Mouse (Mus musculus): ENCODE measurements around the gene B3gat3. TPM values are rescaled to one million over a fixed set of nuclear protein-coding genes. Genes with fewer than 3 reads are reported as not detected.
A peak's percentile ranks its signal among the peaks of the same experiment; 100 is the strongest.
"Not testable (repeated sequence)": the region's sequence is repeated elsewhere in the genome, so short reads cannot be mapped to it uniquely, and the experiment has no call there.

Gene B3gat3
- polyA plus RNA-seq, 1 experiment from 2014 or later, result 37.2 TPM

DNA sequence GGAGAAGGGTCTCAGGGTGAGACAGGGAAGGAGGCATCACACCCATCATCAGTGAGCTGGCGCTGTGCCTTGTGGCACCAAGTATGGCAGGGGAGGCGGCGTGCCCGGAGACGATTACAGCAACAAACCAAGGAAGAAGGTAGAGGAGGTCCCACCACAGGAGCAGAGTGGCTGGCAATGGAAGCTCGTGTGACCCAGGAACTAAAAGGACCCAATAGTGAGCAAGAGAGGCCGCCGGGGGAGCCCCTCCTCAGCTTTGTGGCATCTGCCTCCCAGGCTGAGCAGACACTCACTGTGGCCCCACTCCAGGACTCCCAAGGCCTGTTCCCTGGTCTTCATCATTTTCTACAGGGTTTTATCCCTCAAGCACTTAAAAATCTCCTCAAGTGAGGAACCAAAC lies 45.6 kb downstream of the B3gat3 start:
- Histone ChIP-seq H3K9ac (ENCODE audit: low read length) (peak overlapping the region; percentile 74), H3K36me3 (ENCODE audit: control insufficient read depth, insufficient read depth, low read length) (peaks cover 25% of the 10 kb centered on the region), H3K27me3 (ENCODE audit: control insufficient read depth, insufficient read depth, low read length) (no peaks in the 10 kb centered on the region), H3K4me1 (ENCODE audit: control insufficient read depth, insufficient read depth, low read length) (peaks cover 13% of the 10 kb centered on the region), H3K9me3 (replicated peaks; ENCODE audit: control insufficient read depth, low read length) (no peaks in the 10 kb centered on the region), H3K27ac (ENCODE audit: low read length) (peak overlapping the region; percentile 92), H3K4me2 (ENCODE audit: low read depth, low read length) (peak overlapping the region; percentile 66), H3K4me3 (replicated peaks; ENCODE audit: low read length) (peak overlapping the region; percentile 54)
- ATAC-seq (ENCODE audit: insufficient read depth, low FRiP score), result no peak
- WGBS, result 76% methylated on average over 8 of the region's 8 CpGs

DNA sequence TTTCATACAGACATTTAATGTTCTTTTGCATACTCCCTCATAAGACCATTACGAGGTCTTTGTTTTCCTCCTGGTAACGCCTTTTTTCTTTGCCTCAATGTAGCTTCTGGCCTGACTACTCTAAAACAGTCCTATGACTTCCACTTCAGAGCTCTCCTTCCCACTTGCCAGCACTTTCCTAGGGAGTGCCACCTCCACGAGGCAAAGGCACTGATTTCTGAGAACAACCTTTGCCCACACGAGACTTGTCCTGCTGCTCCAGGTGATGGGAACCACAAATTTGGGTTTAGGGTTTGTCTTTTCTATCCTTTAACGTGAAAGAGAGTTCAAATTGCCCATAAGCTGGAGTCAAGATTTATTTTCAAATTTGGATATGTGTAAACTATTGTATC lies 46.0 kb downstream of the B3gat3 start:
- Histone ChIP-seq H3K9ac (ENCODE audit: low read length) (peak overlapping the region; percentile 74), H3K27ac (ENCODE audit: low read length) (peak overlapping the region; percentile 92), H3K27me3 (ENCODE audit: control insufficient read depth, insufficient read depth, low read length) (no peaks in the 10 kb centered on the region), H3K36me3 (ENCODE audit: control insufficient read depth, insufficient read depth, low read length) (peaks cover 29% of the 10 kb centered on the region), H3K4me3 (replicated peaks; ENCODE audit: low read length) (peak overlapping the region; percentile 54), H3K4me1 (ENCODE audit: control insufficient read depth, insufficient read depth, low read length) (peaks cover 13% of the 10 kb centered on the region), H3K9me3 (replicated peaks; ENCODE audit: control insufficient read depth, low read length) (no peaks in the 10 kb centered on the region), H3K4me2 (ENCODE audit: low read depth, low read length) (peak overlapping the region; percentile 66)
- no peak for ATAC-seq (ENCODE audit: insufficient read depth, low FRiP score)
- 29% methylated on average over 5 of the region's 5 CpGs for WGBS

DNA sequence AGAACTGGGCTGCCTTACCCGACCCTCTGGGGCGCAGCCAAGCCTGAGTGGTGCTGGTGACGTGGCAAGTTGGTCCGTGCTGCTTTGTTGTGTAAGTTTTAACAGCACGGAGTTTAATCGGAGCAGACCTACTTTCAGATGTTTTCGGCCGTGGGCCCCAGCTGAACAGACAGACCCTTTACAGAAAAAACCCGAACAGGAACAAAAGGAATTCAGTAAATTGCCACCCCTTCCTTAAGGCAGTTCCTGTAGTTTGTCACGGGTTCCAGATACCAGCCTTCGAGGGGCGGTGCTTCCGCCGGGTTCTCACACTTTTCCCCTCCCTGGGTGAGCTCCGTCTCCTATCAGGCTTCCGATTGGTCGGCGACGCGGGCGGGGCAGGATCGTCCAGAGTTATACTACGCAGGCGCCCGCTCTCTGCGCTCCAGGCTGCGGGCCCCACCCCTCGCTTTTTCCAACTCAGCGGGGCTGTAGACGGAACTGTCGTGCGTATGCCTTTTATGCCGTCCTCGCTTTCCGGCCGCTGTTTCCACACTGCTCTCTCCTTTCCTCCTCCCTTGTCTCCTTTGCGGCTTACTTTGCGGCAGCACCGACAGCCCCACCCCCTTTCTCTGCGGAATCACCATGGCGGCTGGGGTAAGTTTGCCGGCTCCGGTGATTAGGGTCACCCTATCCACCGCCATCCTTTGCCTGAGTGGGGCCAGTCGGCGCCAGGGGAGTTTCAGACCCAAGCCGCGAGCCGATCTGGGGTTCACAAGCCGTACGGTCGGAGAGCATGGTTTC lies 46.6 kb downstream of the B3gat3 start, which contains the start of gene Eef1g:
TSS of gene Eef1g (plus strand) at position 452 of the 783 bp plus-strand sequence.
- peak within 1 kb of the TSS; percentile 92 for H3K27ac ChIP-seq (ENCODE audit: low read length)
- peaks cover 13% of the 10 kb centered on the region for H3K4me1 ChIP-seq (ENCODE audit: control insufficient read depth, insufficient read depth, low read length)
- no peaks in the 10 kb centered on the region for H3K27me3 ChIP-seq (ENCODE audit: control insufficient read depth, insufficient read depth, low read length)
- under 1% methylated on average over 52 of the region's 52 CpGs for WGBS
- peak; percentile 99 for ATAC-seq (ENCODE audit: insufficient read depth, low FRiP score)
- H3K4me3 ChIP-seq (replicated peaks; ENCODE audit: low read length), result peak within 1 kb of the TSS; percentile 73
- peak within 1 kb of the TSS; percentile 83 for H3K9ac ChIP-seq (ENCODE audit: low read length)
- peak within 1 kb of the TSS; percentile 66 for H3K4me2 ChIP-seq (ENCODE audit: low read depth, low read length)
- peaks cover 30% of the 10 kb centered on the region for H3K36me3 ChIP-seq (ENCODE audit: control insufficient read depth, insufficient read depth, low read length)
- H3K9me3 ChIP-seq (replicated peaks; ENCODE audit: control insufficient read depth, low read length), result no peaks in the 10 kb centered on the region

DNA sequence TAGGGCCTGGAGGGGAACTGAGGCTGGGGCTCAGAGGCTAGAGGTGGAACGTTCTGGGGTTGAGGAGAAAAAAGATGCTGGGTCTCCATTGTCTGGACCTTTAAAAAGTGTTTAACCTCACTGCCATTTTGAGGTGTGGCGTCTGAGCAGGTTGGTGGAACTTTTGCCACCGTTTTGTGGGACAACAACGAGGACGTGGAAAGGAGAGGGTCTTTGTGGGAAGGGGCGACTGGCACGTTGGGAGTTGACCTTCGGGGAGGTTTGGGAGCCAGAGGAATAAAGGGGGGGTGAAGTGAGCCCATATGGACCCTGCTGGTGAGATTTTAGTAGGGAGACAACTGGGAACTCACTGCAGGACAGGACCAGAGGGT lies 47.2 kb downstream of the B3gat3 start:
- peak overlapping the region; percentile 83 for H3K9ac ChIP-seq (ENCODE audit: low read length)
- under 1% methylated on average over 8 of the region's 8 CpGs for WGBS
- ATAC-seq (ENCODE audit: insufficient read depth, low FRiP score), result no peak
- H3K4me1 ChIP-seq (ENCODE audit: control insufficient read depth, insufficient read depth, low read length), result peaks cover 13% of the 10 kb centered on the region
- no peaks in the 10 kb centered on the region for H3K27me3 ChIP-seq (ENCODE audit: control insufficient read depth, insufficient read depth, low read length)
- peak overlapping the region; percentile 82 for H3K27ac ChIP-seq (ENCODE audit: low read length)
- no peaks in the 10 kb centered on the region for H3K9me3 ChIP-seq (replicated peaks; ENCODE audit: control insufficient read depth, low read length)
- peaks cover 33% of the 10 kb centered on the region for H3K36me3 ChIP-seq (ENCODE audit: control insufficient read depth, insufficient read depth, low read length)
- H3K4me3 ChIP-seq (replicated peaks; ENCODE audit: low read length), result peak overlapping the region; percentile 73
- peak overlapping the region; percentile 60 for H3K4me2 ChIP-seq (ENCODE audit: low read depth, low read length)

DNA sequence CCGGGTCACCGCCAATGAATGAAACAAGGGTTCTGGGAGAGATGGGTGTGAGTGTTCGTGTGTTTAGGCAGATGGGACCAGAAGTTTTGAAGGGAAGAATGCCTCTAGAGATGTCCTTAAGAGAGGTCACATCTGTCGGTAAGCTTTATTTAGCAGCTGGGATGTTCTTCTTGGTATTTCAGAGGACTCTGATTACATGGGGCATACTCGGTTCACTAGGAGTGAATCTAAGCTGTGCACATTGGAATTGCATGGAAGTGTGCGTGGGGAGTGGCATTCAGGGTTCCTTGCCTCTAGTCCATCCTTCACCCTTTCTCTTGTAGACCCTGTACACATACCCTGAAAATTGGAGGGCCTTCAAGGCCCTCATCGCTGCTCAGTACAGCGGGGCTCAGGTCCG lies 47.7 kb downstream of the B3gat3 start:
- Histone ChIP-seq H3K9ac (ENCODE audit: low read length) (peak overlapping the region; percentile 83), H3K27ac (ENCODE audit: low read length) (0 out of 2 replicates have a peak overlapping the region, but pooled peaks have one; percentile 9), H3K4me2 (ENCODE audit: low read depth, low read length) (peak overlapping the region; percentile 60), H3K4me1 (ENCODE audit: control insufficient read depth, insufficient read depth, low read length) (peaks cover 13% of the 10 kb centered on the region), H3K36me3 (ENCODE audit: control insufficient read depth, insufficient read depth, low read length) (peaks cover 33% of the 10 kb centered on the region), H3K27me3 (ENCODE audit: control insufficient read depth, insufficient read depth, low read length) (no peaks in the 10 kb centered on the region), H3K4me3 (replicated peaks; ENCODE audit: low read length) (peak overlapping the region; percentile 73), H3K9me3 (replicated peaks; ENCODE audit: control insufficient read depth, low read length) (no peaks in the 10 kb centered on the region)
- no peak for ATAC-seq (ENCODE audit: insufficient read depth, low FRiP score)
- 7% methylated on average over 9 of the region's 9 CpGs for WGBS

DNA sequence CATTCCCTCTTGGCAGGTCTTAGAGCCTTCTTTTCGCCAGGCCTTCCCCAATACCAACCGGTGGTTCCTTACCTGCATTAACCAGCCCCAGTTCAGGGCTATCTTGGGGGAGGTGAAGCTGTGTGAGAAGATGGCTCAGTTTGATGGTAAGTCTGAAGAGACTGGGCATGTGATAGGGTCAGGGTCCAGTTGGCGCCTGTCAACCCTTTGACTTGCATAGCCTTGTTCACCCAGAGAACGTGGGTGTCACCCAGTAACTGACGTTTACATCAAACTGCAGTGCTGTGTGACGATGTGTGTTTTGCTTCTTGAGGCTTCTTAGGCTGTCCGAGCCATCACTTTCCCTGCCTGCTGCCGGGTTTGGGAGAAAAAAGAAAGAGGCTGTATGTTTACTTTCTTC lies 52.3 kb downstream of the B3gat3 start:
- H3K27ac ChIP-seq (ENCODE audit: low read length); H3K4me3 ChIP-seq (replicated peaks; ENCODE audit: low read length); H3K27me3 ChIP-seq (ENCODE audit: control insufficient read depth, insufficient read depth, low read length); H3K9ac ChIP-seq (ENCODE audit: low read length); ATAC-seq (ENCODE audit: insufficient read depth, low FRiP score); H3K9me3 ChIP-seq (replicated peaks; ENCODE audit: control insufficient read depth, low read length); H3K4me2 ChIP-seq (ENCODE audit: low read depth, low read length): not testable (repeated sequence)
- Histone ChIP-seq H3K36me3 (ENCODE audit: control insufficient read depth, insufficient read depth, low read length) (peaks cover 38% of the 10 kb centered on the region), H3K4me1 (ENCODE audit: control insufficient read depth, insufficient read depth, low read length) (peaks cover 10% of the 10 kb centered on the region; the same call in 1 of the 2 replicates)
- WGBS, result 75% methylated on average over 8 of the region's 8 CpGs

DNA sequence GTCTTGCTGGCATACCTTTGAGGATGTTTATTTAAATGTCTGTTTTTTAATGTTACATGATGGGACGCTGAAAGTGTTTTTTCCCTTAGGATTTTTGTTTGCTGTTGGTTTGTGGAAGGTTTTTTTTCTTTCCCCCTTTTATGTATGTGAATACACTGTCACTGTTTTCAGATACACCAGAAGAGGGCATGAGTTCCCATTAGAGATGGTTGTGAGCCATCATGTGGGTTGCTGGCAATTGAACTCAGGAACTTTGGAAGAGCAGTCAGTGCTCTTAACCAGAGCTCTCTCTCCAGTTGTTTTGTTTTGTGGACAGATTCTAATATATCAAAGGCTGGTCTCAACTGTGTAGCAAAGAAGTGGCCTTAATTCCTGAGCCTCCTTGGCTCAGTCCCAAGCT lies 54.5 kb downstream of the B3gat3 start:
- Histone ChIP-seq H3K9ac (ENCODE audit: low read length) (no peak overlapping the region), H3K9me3 (replicated peaks; ENCODE audit: control insufficient read depth, low read length) (no peaks in the 10 kb centered on the region), H3K27ac (ENCODE audit: low read length) (no peak overlapping the region), H3K4me3 (replicated peaks; ENCODE audit: low read length) (no peak overlapping the region), H3K4me2 (ENCODE audit: low read depth, low read length) (no peak overlapping the region), H3K4me1 (ENCODE audit: control insufficient read depth, insufficient read depth, low read length) (peaks cover 4% of the 10 kb centered on the region; the same call in 1 of the 2 replicates), H3K36me3 (ENCODE audit: control insufficient read depth, insufficient read depth, low read length) (peaks cover 58% of the 10 kb centered on the region), H3K27me3 (ENCODE audit: control insufficient read depth, insufficient read depth, low read length) (no peaks in the 10 kb centered on the region)
- ATAC-seq (ENCODE audit: insufficient read depth, low FRiP score), result no peak
- WGBS, result 87% methylated on average over 1 of the region's 1 CpGs

DNA sequence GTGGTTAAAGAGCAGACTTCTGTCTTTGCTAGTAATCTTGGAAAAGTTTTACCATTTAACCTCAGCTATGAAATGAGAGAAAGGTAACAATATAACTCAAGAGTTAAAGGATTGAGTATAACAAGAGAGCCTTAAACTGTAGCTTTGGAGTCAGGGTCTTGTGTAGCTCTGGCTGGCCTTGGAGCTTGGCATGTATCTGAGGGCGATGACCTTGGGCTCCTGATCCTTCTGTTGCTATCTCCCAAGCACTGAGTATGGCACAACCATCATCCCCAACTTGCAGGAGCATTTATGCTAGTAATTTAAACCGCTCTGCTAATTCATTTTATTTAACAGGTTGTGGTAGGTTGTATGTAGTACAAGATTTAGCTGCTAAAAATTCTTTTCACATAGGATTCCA lies 55.3 kb downstream of the B3gat3 start:
- no peak overlapping the region for H3K27ac ChIP-seq (ENCODE audit: low read length)
- WGBS, result 94% methylated on average over 2 of the region's 2 CpGs
- H3K4me1 ChIP-seq (ENCODE audit: control insufficient read depth, insufficient read depth, low read length), result peaks cover 9% of the 10 kb centered on the region; the same call in 1 of the 2 replicates
- H3K4me2 ChIP-seq (ENCODE audit: low read depth, low read length), result no peak overlapping the region
- no peak overlapping the region for H3K4me3 ChIP-seq (replicated peaks; ENCODE audit: low read length)
- peaks cover 54% of the 10 kb centered on the region for H3K36me3 ChIP-seq (ENCODE audit: control insufficient read depth, insufficient read depth, low read length)
- no peaks in the 10 kb centered on the region for H3K27me3 ChIP-seq (ENCODE audit: control insufficient read depth, insufficient read depth, low read length)
- H3K9ac ChIP-seq (ENCODE audit: low read length), result no peak overlapping the region
- H3K9me3 ChIP-seq (replicated peaks; ENCODE audit: control insufficient read depth, low read length), result no peaks in the 10 kb centered on the region
- no peak for ATAC-seq (ENCODE audit: insufficient read depth, low FRiP score)

DNA sequence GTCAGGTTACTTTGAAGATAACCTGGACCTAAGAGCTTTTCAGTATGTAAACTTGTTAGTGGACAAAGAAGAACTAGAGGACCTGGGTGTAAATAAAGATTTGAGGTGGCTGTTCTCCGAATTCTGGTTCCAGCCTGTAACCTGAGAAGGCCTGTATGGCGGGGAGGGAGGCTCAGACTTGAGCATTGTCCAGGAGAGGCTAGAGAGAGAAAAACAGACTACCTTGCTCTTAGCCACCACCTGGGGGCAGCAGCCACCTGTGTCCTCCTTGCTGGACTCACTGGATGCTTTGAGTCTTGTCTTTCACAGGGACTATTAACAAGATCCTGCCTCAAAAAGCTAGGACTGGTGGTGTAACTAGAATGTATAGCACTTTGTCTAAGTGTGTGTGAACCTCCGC lies 56.4 kb downstream of the B3gat3 start:
- Histone ChIP-seq H3K9ac (ENCODE audit: low read length) (no peak overlapping the region), H3K4me3 (replicated peaks; ENCODE audit: low read length) (no peak overlapping the region), H3K9me3 (replicated peaks; ENCODE audit: control insufficient read depth, low read length) (no peaks in the 10 kb centered on the region), H3K4me2 (ENCODE audit: low read depth, low read length) (no peak overlapping the region), H3K27me3 (ENCODE audit: control insufficient read depth, insufficient read depth, low read length) (no peaks in the 10 kb centered on the region), H3K4me1 (ENCODE audit: control insufficient read depth, insufficient read depth, low read length) (peaks cover 13% of the 10 kb centered on the region; the same call in 1 of the 2 replicates), H3K27ac (ENCODE audit: low read length) (no peak overlapping the region), H3K36me3 (ENCODE audit: control insufficient read depth, insufficient read depth, low read length) (peaks cover 46% of the 10 kb centered on the region)
- WGBS, result 43% methylated on average over 3 of the region's 3 CpGs
- ATAC-seq (ENCODE audit: insufficient read depth, low FRiP score), result peak; percentile 78; the same call in 1 of the 2 replicates
